Mouse (Mus musculus) embryonic facial prominence, embryonic 14.5 days (tissue): ENCODE measurements around the gene Lipi. TPM values are rescaled to one million over a fixed set of nuclear protein-coding genes. Genes with fewer than 3 reads are reported as not detected.

Experiments used
- ATAC-seq: fragments of 200-750 bp; cut with Nextera tagmentation; 2 replicates; pipeline ENCODE4 v1.8.0; 2017; ENCODE audit warnings: low read depth, moderate number of reproducible peaks, moderate TSS enrichment
- DNase-seq: peaks from one replicate; pipeline ENCODE4 v3.0.0-alpha.2; 2015; ENCODE audit warnings: low spot score
- H3K27ac ChIP-seq: fragments of 300-500 bp; sonication (generic); replicated peaks from 2 replicates; pipeline ENCODE4 v1.5.1; 2014; ENCODE audit warnings: low read depth, mild to moderate bottlenecking, low read length, moderate library complexity
- H3K27me3 ChIP-seq: fragments of 300-500 bp; sonication (generic); replicated peaks from 2 replicates; pipeline ENCODE4 v1.6.1; 2014; ENCODE audit warnings: low read length; ENCODE audit not compliant: control insufficient read depth, insufficient read depth
- H3K36me3 ChIP-seq: fragments of 300-500 bp; sonication (generic); 2 replicates; pipeline ENCODE4 v1.6.1; 2014; ENCODE audit warnings: low read length, mixed read lengths; ENCODE audit not compliant: control insufficient read depth, insufficient read depth
- H3K4me1 ChIP-seq: fragments of 300-500 bp; sonication (generic); 2 replicates; pipeline ENCODE4 v1.6.1; 2014; ENCODE audit warnings: antibody characterized with exemption, low read length; ENCODE audit not compliant: control insufficient read depth, insufficient read depth
- H3K4me2 ChIP-seq: fragments of 300-500 bp; sonication (generic); 2 replicates; pipeline ENCODE4 v1.6.1; 2014; ENCODE audit warnings: low read depth, mild to moderate bottlenecking, low read length, moderate library complexity, mixed read lengths
- H3K4me3 ChIP-seq: fragments of 300-500 bp; sonication (generic); 2 replicates; pipeline ENCODE4 v1.5.1; 2014; ENCODE audit warnings: low read depth, mild to moderate bottlenecking, low read length
- H3K9ac ChIP-seq: fragments of 300-500 bp; sonication (generic); 2 replicates; pipeline ENCODE4 v1.6.1; 2014; ENCODE audit warnings: low read depth, mild to moderate bottlenecking, low read length, moderate library complexity, mixed read lengths
- H3K9me3 ChIP-seq: fragments of 300-500 bp; sonication (generic); 2 replicates; pipeline ENCODE4 v1.6.1; 2016; ENCODE audit warnings: low read length; ENCODE audit not compliant: control insufficient read depth
- WGBS: fragments of 180-500 bp; shearing (Covaris S2); extraction: QIAGEN DNeasy Blood & Tissue Kit; methylation state at CpG from one replicate; pipeline ENCODE4 v1.1.7; 2014; 5-methylcytosine and 5-hydroxymethylcytosine counted together
- polyA plus RNA-seq: library from polyadenylated mRNA; unstranded; fragments of >200 nt; fragmentation: Nextera tagmentation; extraction: Ambion mirVana; gene quantifications from 2 replicates; pipeline ENCODE4 v1.2.1, GENCODE M21; 2014

The Lipi gene
- 3.2 and 4.0 TPM in 2 replicates for polyA plus RNA-seq

- WGBS, result 71% methylated on average over 7 of the region's 7 CpGs
- Histone ChIP-seq H3K4me3 (no peak within 1 kb of the TSS), H3K9ac (no peak within 1 kb of the TSS), H3K4me1 (no peaks in the 10 kb centered on the region), H3K9me3 (no peaks in the 10 kb centered on the region), H3K4me2 (no peak within 1 kb of the TSS), H3K36me3 (no peaks in the 10 kb centered on the region), H3K27ac (no peak within 1 kb of the TSS), H3K27me3 (no peaks in the 10 kb centered on the region)
- ATAC-seq (no peak), DNase-seq (no peak)
Observed at GRCm38 (mm10) chr16:75585961-75586360, at the start of gene Lipi. Gene Lipi (minus strand): TSS chr16:75586061.

GRCm38 (mm10) chr16:75627862-75628261 is 42.0 kb upstream of the Lipi start:
- Histone ChIP-seq H3K9ac (no peak overlapping the region), H3K9me3 (no peaks in the 10 kb centered on the region), H3K4me1 (no peaks in the 10 kb centered on the region), H3K4me3 (no peak overlapping the region), H3K27ac (no peak overlapping the region), H3K27me3 (no peaks in the 10 kb centered on the region), H3K4me2 (no peak overlapping the region), H3K36me3 (no peaks in the 10 kb centered on the region)
- DNase-seq (peak; percentile 11), ATAC-seq (no peak)
- WGBS, result 90% methylated on average over 2 of the region's 2 CpGs

GRCm38 (mm10) chr16:75617651-75618349 is 31.9 kb upstream of the Lipi start:
- Histone ChIP-seq H3K36me3 (no peaks in the 10 kb centered on the region), H3K4me1 (no peaks in the 10 kb centered on the region), H3K9me3 (no peaks in the 10 kb centered on the region), H3K9ac (no peak overlapping the region), H3K27me3 (no peaks in the 10 kb centered on the region), H3K4me2 (no peak overlapping the region), H3K27ac (no peak overlapping the region), H3K4me3 (no peak overlapping the region)
- no peak for ATAC-seq
- peak; percentile 71 for DNase-seq
- WGBS, result 78% methylated on average over 2 of the region's 2 CpGs

GRCm38 (mm10) chr16:75612561-75612960 is 26.7 kb upstream of the Lipi start:
- H3K4me1 ChIP-seq, result no peaks in the 10 kb centered on the region
- no peak overlapping the region for H3K9ac ChIP-seq
- H3K27ac ChIP-seq, result no peak overlapping the region
- no peaks in the 10 kb centered on the region for H3K36me3 ChIP-seq
- DNase-seq (no peak), ATAC-seq (no peak)
- no peak overlapping the region for H3K4me3 ChIP-seq
- H3K27me3 ChIP-seq, result no peaks in the 10 kb centered on the region
- no peak overlapping the region for H3K4me2 ChIP-seq
- no peaks in the 10 kb centered on the region for H3K9me3 ChIP-seq

GRCm38 (mm10) chr16:75606415-75606814 is 20.6 kb upstream of the Lipi start:
- Histone ChIP-seq H3K27me3 (no peaks in the 10 kb centered on the region), H3K36me3 (no peaks in the 10 kb centered on the region), H3K4me2 (no peak overlapping the region), H3K4me3 (no peak overlapping the region), H3K4me1 (no peaks in the 10 kb centered on the region), H3K9ac (no peak overlapping the region), H3K9me3 (no peaks in the 10 kb centered on the region), H3K27ac (no peak overlapping the region)
- ATAC-seq (no peak), DNase-seq (peak; percentile 13)
- 57% methylated on average over 1 of the region's 1 CpGs for WGBS

- peak overlapping the region; percentile 74 for H3K4me3 ChIP-seq
- ATAC-seq, result peak; percentile 11; the same call in 1 of the 2 replicates
Observed at GRCm38 (mm10) chr16:75593501-75594183, 7.8 kb upstream of the Lipi start.

GRCm38 (mm10) chr16:75592671-75593500 is 7.0 kb upstream of the Lipi start, which contains the start of gene Rbm11:
Gene Rbm11 (plus strand): TSS chr16:75592844.
- no peak within 1 kb of the TSS for H3K27ac ChIP-seq
- peak; percentile 94 for ATAC-seq

More at GRCm38 (mm10) chr16:75593501-75594183, 7.8 kb upstream of the Lipi start:
- no peak for DNase-seq
- Histone ChIP-seq H3K36me3 (no peaks in the 10 kb centered on the region), H3K4me1 (peaks cover 5% of the 10 kb centered on the region; the same call in 1 of the 2 replicates), H3K9ac (peak overlapping the region; percentile 64; the same call in 1 of the 2 replicates), H3K9me3 (no peaks in the 10 kb centered on the region), H3K27me3 (peaks cover 9% of the 10 kb centered on the region; the same call in 1 of the 2 replicates), H3K4me2 (peak overlapping the region; percentile 84), H3K27ac (no peak overlapping the region)
- WGBS, result 11% methylated on average over 15 of the region's 15 CpGs

GRCm38 (mm10) chr16:75586466-75586865 is 605 bp upstream of the Lipi start:
- H3K27me3 ChIP-seq, result no peaks in the 10 kb centered on the region
- ATAC-seq, result peak; percentile 41; the same call in 1 of the 2 replicates
- no peaks in the 10 kb centered on the region for H3K9me3 ChIP-seq
- H3K27ac ChIP-seq, result no peak overlapping the region
- no peaks in the 10 kb centered on the region for H3K4me1 ChIP-seq
- no peak overlapping the region for H3K4me3 ChIP-seq
- H3K36me3 ChIP-seq, result no peaks in the 10 kb centered on the region
- H3K4me2 ChIP-seq, result no peak overlapping the region
- no peak overlapping the region for H3K9ac ChIP-seq
- WGBS, result 28% methylated on average over 3 of the region's 3 CpGs
- DNase-seq, result peak; percentile 13

More at GRCm38 (mm10) chr16:75592671-75593500, 7.0 kb upstream of the Lipi start, which contains the start of gene Rbm11:
- Histone ChIP-seq H3K36me3 (no peaks in the 10 kb centered on the region), H3K9me3 (no peaks in the 10 kb centered on the region), H3K4me3 (peak within 1 kb of the TSS; percentile 74), H3K4me1 (peaks cover 5% of the 10 kb centered on the region; the same call in 1 of the 2 replicates), H3K27me3 (peaks cover 9% of the 10 kb centered on the region; the same call in 1 of the 2 replicates), H3K4me2 (peak within 1 kb of the TSS; percentile 84), H3K9ac (peak within 1 kb of the TSS; percentile 64)
- 1% methylated on average over 30 of the region's 55 CpGs for whole genome bisulfite sequencing
- DNase-seq, result peak; percentile 87
